Mouse (Mus musculus) fibroblast of lung, adult 2 months (primary cell): Measurements from ENCODE around the gene Fhod1.

Experiments
- DNase-seq: peaks from one replicate; pipeline ENCODE4 v3.0.0-alpha.2; 2011; ENCODE audit warnings: low read depth

Gene Fhod1

DNA sequence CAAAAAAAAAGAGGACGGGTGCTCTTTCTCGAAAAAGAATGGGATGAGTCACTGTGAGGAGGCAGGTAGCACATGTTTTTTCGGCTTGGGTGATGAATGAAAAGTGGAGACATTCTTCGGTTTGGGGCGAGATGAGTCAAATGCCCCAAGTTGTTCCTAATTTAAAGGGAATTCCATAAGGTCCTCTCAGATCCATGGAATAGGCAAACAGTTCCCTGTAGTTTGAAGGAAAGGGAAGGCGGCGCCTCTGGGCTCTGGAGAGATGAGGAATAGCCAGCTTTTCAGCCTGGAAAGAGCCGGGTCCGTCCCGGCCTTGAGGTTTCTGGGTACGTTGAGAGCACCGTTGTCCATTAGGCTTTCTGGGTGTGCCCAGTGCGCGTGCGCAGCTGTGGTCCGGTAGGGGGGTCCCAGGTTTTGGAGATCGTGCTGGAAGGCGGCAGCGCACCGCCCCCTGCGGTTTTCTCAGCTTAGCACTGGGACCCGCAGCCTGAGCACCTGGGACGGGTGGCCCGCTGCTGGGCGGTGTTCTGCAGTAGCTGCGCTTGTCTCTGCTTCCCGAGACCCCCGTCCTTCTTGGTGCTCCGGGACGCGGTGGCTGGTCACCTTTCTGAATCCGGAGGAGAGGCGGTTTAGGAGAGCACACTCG lies 820 bp upstream of the Fhod1 start, which contains the start of gene Slc9a5:
Gene Slc9a5 (plus strand): TSS at position 394 of the 646 bp plus-strand sequence.
- no peak for DNase-seq

DNA sequence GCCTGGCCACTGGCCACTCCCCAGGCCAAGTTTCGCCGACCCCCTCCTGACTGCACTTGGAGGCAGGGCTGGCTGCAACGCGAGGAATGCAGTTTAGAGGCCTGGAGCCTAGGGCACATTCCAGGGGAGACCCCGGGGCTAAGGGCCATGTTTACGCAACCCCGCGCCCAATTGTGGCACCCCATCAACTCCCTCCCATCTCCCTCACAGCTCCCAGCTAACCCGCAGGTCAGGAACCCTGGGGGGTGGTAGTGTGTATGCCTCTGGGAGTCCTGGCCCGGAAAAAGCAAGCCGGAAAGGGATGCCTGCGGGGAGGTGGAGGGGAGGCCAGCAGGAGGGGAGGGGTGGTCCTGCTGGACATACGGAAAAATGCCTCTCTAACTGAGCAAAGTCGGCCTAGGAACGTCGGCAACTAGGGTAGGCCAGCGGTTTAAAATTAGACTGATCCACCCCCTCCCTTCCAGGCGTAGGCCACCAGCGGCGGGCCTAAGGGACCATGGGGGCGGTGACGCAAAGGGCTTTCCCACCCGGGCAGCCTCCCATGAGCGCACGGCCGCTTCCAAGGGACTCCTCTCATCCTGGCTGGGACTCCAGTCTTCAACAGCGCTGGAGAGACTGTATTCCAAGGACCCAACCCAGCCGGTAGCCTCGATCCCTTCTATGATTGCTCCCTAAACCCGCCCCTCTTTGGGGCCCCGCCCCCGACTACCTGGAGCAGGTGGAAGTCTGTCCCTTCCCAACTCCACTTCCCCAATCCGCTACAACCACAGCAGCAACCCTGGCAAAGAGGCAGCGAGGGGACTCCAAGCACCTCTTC lies 934 bp downstream of the Fhod1 start:
- DNase-seq = no peak

DNA sequence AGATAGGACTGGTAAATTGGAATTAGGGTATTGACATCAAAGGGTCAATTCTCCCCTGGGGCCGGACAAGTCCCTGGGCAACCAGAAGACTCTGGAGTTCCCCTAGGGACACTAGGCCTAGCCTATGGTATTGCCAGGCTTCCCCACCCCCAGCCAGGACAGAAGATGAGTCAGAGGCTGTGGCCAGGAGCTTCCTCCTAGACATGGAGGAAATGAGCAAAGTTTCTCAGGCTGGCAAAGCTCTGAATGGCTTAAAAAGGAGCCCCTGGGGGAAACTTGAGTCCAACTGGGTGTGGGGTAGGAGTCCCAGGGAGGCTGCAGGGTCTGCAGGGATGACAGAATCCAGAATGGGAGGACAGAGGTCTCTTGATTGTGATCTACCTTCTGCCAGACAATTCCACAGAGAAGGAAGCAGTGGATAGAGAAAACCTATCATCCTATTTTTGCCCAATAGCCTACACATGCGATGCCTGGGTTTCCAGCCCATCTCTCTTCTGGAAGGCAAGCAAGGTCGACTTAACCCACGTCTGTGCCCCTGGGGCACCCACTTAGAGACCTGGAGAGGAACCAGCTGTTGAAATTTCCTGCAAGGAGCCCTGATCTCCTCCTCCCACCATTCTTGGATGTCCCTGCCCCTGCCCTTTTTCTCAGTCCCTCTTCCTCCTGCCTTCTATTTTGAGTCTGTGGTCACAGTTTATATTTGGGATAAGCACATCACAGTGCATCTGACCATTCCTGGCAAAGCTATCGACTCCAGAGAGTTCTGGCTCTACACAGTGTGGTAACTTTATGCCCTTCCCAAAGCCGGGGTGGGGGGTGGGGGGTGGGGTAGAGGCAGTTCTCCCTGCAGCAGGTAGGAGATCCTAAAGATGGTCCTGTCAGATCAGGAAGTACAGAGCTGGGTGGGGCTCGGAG lies 2.4 kb downstream of the Fhod1 start:
- no peak for DNase-seq

DNA sequence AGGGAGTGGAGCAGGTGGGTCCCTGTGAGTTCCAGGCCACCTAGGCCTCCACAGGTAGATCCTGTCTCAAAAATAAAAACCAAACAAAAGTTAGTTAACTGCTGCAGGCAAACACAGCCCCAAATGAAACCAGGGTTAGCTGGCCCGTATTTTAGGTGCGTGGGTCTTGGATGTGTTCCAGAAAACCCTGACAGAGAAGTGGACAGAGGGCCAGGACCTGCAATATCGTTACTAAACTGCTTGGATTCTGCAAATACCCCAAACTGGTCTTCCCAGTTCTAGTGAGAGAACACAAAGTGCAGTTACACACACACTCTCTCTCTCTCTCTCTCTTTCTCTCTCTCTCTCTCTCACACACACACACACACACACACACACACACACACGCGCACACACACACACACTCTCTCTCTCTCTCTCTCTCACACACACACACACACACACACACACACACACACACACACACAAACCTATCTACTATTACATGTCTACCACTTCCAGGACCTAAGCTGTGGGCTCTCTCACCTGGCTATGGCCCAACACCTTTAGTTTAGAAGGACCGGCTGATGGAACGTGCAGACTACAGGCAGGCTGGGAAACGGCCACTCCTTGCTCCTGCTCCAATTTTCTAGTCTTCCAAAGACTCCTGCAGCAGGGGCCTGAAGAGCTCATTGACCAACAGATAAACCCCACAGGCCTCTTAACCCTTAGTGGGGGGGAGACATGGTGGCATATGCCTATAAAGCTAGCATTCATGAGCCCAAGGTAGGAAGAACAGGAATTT lies 3.8 kb downstream of the Fhod1 start:
- DNase-seq = no peak

DNA sequence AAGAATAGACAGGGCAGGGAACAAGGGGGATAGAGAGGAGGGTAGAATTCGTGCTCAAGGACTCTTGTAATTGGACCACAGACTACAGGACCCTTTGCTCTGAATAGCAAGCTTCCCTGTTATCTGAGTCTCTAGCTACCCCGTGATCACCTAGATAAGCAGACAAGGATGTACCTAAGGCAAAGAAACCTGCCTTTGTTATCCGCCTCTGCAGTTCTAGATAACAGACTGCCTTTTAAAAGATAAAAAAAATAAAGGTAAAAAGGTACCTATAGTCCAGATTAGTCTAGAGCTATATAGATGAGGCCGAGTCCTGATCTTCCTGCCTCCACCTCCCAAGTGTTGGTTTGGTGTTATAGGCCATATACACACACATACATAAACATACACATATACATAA lies 5.0 kb downstream of the Fhod1 start:
- no peak for DNase-seq

DNA sequence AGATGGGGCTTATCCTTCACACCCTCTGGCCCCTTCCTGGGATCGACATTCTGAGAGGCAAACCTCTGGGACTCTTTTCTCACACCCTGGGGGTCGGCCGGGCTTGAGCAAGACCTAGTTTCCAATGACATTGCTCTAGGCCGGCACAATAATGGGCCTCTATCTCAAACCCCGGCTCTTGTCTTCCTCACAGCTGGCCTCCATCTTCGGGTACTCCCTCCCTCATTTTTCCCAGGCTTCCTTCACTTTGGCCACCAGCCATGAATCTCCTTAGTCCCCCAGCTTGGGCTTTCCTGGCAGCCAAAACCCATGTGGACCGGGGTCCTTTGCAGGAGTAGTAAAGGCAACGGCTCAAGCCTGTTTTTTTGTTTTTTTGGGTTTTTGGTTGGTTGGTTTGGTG lies 6.4 kb downstream of the Fhod1 start:
- DNase-seq = no peak

DNA sequence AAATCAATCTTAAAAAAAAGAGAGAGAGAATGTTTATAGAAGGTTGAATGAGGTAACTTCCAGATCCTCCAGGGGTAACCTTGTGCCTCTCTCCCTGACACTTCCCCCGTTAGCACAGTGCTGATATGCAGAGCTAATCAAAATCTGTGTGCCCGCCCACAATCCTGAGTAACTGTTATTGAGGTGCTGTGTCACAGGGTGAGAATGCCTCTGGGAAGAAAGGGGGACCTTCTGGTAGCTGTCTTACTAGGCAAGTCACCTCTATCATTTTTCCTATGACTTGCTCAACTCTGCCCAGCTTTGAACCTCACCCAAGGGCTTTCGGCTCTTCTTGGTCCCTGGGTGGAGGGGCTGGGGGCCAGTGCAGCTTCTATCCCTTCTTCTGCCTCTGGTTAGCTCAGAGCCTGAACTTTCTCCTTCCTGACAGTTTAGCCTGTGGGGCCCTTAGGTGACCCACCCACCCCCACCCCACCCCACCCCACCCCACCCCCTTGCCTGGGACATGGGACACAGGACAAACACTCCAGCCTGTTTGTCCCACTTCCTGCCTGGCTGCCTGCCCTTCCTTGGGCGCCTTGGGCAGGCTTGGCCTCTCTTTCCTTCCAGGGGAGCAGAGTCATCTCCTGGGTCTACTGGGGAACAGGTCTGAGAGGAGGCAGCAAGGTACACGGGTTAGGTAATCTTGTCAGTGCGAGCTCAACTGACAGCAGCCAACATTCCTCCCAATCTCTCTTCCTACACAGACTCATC lies 7.7 kb downstream of the Fhod1 start:
- no peak for DNase-seq

DNA sequence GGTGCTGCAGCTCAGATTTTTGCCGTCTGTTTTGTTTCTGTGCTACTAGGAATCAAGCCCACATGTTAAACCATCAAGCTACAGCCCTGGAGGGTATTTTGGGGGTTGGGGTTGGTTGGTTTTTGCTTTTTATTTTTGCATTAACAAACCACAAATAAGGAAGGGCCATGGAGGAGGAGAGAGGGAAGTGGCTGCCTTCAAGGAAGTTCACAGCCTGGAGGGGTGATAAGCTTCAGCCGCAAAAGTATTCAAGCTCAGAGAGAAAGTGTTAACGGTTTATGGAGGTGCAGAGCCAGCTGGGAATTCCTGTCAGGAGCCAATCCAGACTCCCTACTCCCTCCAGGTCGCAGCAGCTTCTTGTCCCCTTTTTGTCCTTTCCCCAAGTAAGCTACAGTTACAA lies 8.8 kb downstream of the Fhod1 start:
- DNase-seq = no peak

DNA sequence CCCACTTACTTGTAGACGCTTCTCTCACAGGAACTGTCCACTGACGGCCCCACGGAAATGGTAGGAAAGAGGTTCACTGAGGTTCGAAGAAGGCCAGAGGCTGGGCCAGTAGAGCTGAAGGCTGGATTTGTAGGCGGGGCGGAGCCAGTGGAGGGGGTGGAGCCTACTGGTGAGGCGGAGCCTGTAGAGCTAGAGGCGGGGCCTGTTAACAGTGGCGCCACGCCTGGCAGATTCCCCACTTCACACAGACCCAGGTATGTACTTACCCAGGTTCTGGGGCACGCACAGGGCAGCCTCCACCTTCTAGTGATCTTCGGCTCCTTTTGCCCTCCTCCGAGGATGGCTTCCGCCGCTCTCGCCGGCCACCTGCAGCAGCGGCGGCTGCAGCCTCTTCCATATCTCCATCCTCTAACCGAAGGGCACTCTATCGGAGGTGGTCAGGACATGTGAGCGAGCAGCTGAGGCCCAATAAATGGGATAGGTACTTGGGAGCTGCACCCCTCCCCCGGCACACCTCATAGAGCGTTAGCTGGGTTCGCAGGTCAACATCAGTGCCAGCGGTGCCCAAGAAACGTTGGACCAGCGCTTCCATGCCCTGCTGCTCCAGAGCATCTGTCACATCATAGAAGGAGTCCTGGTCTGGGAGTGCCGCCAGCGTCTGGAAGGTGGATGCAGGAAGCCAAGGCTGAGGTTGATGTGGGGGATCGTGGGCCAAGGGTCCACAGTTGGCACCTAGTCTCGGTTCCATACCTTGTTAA lies 11.2 kb downstream of the Fhod1 start:
- no peak for DNase-seq

DNA sequence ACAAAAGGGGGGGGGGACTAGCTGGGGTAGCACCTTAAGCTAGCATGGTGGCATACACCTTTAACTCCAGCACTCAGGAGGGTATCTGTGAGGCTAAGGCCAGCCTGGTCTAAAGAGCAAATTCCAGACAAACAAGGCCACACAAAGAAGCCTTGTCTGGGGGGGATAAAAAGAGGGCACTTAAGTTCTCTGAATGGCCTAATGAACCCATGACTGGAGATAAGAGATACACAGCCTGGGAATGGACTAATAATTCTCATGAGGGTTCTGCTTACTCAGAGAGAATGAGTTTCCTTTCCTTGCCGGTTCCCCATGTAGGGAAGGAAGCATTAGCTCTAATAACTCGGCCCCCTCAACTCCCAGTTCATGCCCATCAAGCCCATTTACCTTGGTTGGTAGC lies 15.2 kb downstream of the Fhod1 start:
- no peak for DNase-seq

DNA sequence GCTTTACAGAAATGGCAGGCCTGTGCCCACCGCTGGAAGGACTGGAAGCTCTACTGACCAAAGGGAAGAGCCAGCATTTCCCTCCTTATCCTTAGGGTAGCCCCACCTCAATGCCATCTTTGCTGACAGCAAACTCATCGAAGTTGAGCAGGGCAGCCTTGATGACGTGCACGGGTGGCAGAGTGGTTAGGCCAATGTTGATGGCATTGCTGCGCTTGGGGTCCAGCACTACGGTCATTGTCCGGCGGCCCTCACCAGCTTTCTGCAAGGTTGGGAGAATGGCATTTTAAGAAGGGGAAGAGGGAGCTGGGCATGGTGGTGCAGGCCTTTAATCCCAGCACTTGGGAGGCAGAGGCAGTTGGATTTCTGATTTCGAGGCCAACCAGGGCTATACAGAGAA lies 15.8 kb downstream of the Fhod1 start:
- no peak for DNase-seq

DNA sequence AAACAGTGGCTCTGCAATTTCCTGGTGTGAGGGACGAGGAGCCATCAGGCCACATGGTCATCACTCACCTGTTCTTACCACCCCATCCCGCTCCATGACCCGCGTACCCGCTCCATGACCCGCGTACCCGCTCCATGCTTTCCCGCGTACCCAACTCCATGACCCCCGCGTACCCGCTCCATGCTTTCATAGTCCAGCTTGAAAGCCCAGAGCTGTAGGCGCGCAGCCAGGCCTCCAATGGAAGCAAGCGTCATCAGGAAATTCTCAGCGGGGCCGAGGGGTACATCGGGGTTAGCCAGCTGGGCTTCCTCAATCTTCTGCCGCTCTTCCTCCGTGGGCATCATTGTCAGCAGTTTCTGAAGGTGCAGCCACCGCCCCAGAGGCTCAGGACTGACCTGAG lies 16.3 kb downstream of the Fhod1 start:
- no peak for DNase-seq

DNA sequence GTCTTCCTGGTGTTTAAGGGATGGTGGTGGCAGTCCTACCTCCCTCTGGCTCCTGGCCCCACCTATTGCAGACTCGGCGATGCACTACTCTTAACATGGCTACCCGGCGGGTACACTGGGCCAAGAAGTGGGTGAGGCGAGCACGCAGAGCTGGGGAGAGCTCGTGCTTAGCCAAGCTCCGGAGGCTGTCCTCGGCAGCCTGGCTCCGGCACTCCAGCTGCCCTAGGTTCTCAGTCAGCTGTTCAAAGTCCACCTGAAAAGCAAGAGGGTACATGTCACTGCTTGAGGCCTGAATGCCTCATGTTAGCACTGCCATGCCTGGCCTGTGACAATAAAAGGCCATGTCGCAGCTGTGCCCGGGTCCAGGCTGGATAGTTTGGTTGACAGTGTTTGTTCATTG lies 17.4 kb downstream of the Fhod1 start:
- no peak for DNase-seq

DNA sequence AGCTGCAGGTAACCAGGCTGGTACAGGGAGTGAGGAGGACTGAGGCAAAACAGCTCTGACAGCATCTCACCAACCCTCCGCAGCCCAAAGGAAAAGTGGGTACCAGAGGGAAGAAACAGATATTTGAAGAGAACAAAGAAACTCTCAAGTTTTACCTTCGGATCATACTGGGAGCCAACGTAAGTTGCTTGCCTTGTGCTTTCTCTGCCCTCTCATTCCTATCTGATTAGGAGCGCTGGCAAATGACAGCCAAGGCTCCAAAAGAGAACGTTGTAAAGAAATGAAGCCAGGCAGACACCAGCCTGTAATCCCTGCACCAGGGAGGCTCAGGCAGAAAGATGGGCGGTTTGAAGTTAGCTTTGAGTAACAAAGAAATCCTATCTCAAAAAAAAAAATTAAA lies 20.8 kb downstream of the Fhod1 start:
- no peak for DNase-seq

DNA sequence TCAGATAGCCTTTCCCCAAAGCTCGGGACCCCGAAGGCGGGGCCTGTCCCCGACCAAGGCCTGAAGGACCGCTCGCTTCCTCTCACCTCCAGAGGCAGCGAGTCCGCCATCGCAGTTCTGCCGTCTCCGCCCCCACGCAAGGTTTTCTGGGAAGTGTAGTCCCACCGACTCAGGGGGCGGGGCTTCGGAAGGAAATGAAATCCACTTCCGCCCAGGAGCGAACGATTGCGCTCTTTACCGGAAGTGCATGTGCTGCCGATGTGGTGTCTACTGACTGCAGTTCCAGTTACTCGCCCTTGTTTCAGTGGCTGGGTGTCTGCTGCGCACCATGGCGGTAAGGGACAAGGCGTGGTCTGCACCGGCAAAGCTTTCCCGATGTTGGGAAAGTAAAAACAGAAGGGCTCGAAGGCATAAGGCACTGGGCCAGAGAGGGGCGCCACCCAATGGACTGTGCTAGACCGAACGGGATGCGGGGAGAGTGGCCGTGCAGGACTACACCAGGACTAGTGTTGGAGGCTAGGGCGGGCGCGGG lies 21.5 kb downstream of the Fhod1 start, which contains the start of the genes Lrrc29 and Tmem208:
Gene Lrrc29 (minus strand): TSS at position 138 of the 532 bp plus-strand sequence.
Gene Tmem208 (plus strand): TSS at position 214 of the 532 bp plus-strand sequence.
- peak; percentile 87 for DNase-seq

DNA sequence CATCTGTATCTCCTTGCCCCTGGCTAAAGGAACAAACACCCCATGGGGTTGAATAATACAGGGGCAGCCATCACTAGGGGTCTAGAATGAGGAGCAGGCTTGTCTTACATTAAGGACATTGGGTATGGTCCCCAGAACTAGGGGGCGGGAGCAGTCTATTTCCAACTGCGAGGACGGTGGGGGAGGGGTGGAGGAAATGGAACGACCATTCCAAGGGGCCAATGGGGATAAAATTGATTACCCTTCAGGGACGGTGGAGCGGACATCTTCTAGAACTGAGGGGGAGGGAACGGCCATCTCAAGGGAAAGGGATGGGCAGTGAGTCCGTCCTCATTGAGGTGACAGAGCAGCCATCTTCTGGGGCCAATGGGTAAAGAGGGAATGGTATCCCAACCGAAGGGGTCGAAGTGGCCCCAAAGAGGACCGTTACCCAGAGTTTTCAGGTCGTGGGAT lies 22.1 kb downstream of the Fhod1 start:
- DNase-seq = no peak

DNA sequence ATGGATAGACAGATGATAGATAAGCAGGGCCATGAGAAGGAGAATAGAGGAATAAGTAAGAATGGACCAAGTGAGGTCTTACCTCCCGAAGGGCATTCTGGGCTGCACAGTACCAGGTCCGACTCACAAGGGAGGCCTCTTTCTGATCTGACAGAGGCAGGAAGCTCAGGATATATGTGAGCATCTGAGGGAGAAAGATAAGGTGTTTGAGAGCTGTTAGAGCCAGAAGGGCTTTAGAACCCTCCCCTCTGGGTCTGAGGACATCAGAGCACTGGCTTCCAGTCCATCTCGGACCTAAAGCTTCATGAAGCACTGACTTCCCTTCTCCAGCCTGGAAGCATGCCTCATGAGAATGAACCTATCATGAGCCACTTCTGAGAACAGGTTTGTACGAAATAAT lies 24.6 kb downstream of the Fhod1 start:
- DNase-seq = no peak

DNA sequence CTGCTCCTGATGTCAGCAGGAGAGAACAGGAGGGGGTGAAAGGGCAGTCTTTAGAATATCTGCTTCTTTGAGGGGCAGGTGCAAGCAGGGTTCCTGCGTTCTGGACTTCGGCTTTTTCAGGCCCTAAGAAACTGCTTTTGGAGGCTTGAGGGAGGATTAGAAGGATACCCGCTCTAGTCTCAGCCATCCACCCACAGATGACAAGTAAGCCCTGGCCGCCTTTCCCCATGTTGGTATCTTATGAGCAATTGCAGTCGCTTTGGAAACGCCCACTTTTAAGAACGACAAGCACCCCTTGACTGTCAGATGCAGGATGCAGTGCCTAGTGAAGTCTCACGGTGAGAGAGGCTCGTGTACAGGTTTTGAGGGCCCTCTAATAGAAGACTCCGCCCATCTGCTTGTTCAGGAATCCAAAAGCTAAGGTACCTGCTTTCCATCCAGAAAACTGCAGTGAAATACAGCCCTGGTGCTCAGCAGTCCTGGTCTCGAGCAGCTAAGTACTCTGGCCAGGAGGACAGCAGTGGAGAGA lies 29.0 kb downstream of the Fhod1 start:
- no peak for DNase-seq

DNA sequence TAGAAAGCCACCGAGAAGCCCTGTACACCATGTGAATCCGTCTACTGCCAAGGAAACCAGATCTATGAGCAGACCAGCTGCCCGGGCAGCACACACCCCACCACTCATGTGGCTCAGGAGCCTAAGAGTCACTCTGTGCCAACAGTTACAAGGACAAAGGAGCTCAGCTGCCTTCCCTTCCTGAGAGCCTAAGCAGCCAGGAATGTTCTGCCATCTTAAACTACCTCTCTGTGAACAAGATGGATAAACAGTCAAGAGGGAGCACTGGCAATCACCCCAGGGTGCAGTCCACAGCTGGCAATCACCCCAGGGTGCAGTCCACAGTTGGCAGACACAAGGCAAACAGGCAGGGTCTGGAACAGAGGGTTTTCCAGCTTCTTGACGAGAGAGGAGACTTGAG lies 29.8 kb downstream of the Fhod1 start:
- DNase-seq = peak; percentile 44
